Mouse (Mus musculus): ENCODE data around the gene Gadl1.

Gadl1 gene

DNA sequence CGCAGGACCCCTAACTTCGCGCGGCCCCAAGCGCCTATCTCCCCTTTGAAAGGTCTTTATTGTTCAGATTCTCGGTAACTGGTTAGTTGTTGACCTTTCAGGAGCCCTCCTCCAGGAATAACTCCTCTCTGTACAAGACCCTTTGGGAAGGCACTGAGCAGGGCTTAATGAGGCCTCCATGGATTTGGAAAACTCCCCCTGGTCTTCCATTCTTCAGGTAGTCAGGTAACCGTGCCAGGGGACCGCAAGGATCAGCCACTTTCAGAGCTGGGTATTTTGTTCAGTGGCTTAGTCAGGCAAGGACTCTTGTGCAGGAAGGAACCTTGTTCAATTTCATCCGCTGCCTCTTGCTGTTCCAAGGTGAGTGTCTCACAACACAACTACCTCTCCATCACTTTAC lies at the start of gene Gadl1:
Gene Gadl1 (plus strand): TSS at position 301 of the 400 bp plus-strand sequence.
- DNase-seq (ENCODE audit: extremely low read depth, low read depth, low spot score), result no peak

DNA sequence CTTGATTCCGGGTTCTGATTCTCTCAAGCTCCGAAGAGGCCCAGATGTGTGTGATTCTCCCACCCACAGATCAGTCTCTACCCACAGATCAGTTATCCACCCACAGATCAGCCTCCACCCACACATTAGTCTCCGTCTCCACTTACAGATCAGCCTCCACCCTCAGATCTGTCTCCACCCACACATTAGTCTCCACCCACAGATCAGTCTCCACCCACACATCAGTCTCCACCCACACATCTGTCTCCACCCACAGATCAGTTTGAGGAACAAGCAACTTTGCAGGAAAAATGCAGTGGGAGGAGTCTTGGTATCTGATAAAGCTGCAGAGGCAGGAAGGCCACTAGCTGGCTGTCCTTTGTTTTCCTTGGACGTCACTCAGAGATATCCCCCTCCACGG lies 46.5 kb upstream of the Gadl1 start:
- DNase-seq (ENCODE audit: extremely low read depth, low read depth, low spot score), result no peak

DNA sequence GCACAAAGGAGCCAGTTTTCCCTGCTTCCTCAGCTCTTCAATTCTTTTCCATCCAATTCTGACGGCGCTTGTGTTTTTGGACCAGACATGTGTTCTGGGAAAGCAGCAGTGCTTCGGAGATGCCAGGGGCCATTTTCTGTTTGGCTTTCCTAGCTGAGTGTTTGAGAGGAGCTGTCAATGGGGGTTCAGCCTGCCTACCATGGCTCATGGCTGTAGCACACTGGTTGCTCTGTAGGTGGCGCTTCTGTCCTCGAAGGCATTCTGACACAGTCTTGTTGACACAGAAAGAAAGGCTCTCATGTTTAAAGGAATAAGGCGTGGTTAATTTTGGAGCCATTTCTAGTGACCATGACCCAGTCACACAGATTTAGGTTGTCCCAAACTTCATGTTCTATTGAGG lies 45.9 kb upstream of the Gadl1 start:
- DNase-seq (ENCODE audit: extremely low read depth, low read depth, low spot score), result no peak

DNA sequence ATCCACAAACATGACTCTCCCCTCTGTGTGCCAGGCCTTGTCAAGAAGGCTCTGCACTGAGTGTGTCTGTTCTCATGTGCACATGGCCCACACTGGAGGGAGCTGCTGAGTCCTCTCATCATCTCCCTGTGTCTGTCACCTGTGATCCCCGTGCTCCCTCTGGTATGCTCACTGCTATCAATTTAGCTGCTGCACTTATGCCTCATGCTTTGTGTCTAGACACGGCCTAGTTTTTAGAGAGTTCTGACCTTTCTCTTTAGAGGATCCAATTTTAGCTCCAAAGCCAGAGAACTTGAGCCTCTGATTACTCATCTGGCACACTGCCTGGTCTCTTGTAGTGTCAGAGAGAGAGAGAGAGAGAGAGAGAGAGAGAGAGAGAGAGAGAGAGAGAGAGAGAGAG lies 42.0 kb upstream of the Gadl1 start:
- DNase-seq (ENCODE audit: extremely low read depth, low read depth, low spot score), result no peak

DNA sequence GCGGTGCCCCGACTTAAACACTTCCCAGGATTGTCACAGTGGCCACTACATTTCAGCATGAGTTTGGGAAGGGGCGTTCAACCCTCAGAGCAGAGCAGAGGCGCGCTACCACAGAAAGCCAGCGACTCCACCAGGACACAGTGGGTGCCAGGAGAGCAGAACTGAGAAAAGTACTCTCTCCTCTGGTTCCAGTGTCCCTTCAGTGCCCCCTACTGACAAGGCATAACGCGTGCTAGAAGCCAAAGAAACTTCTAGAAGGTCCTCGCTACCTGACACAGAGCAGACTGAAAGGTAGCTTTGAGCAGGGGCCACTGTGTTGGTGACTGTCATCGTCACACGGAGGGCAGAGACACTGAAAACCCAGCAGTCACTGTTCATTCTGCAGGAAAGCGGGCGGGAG lies 39.1 kb upstream of the Gadl1 start:
- DNase-seq (ENCODE audit: extremely low read depth, low read depth, low spot score), result no peak

DNA sequence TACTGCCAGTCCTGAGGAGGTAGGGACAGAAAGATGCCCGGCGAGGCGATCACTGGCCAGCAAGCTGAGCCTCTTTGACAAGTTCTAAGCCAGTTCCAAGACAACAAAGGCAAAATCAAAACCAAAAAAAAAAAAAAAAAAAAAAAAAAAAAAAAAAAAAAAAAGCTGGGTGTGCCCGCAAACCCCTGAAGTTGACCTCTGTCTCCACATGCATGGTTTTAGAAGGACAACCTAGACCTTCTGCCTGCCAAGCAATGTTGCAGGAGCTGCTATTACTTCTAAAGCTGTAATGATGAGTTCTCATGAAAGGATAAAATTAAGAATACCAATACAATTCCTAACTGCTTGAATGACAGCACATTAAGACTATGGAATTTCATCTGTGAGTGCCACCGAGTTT lies 38.6 kb upstream of the Gadl1 start:
- no peak for DNase-seq (ENCODE audit: extremely low read depth, low read depth, low spot score)

DNA sequence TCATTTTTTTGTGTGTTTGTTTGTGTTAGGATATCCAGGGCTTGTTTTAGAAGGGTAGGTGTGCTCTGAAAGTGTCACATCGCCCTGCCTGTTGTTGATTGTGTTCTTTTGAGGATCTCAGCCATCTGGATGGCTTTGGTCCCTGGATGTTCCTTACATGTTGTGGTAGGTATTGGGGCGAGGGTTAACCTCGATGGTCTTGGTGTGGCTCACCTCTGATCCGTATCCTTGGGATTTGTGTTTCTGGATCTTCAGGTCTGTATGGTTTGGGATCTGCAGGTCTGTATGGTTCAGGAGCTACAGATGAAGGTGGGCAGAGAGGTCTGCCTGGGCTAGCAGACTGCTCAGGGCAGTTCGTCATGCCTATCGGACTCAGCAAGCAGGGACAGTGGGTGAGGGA lies 28.8 kb upstream of the Gadl1 start:
- DNase-seq (ENCODE audit: extremely low read depth, low read depth, low spot score), result no peak

DNA sequence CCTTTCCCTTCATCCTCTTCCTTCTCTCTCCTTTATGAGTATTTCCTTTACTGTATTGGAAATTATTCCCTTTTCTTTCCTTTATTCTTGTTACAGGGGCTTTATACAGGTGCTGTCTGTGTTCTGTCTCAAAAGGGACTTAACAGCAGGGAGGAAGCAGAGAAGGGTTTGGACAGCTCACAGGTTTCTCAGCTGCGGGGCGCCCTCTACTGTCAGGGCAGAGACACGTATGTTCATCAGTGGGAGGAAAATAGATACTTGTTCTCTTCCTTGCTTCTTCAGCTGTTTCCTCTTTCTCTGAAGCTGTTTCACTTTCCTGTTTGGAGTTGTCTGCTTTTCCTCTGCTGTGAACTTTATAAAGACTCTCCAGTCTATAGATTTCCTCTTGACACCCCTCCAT lies 28.1 kb upstream of the Gadl1 start:
- no peak for DNase-seq (ENCODE audit: extremely low read depth, low read depth, low spot score)

DNA sequence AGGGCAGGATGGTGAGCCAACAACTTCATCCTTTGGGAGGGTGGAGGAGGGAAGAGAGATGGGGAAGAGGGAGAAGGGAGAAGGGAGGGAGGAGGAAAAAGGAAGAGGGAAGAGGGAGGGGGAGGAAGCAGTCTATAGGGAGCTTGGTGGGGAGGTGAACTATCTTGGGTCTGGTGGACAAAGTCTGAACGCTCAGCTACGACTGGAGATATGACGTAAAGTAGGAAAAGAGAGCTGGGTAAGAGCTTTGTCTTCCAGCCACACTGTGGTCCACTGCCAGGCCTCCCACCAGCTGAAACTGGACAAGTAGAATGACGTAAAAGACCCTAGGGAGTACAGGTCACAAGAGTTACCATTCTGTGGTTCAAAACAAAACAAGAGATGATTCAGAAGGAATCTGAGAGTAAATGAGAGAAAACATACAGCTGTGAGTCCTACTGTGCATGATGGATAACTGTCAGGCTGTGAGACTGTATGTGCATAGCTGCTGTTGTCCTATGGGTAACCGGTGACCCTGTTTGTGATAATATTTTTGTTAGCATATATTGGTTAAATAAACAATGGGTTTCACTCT lies 26.5 kb upstream of the Gadl1 start:
- DNase-seq (ENCODE audit: extremely low read depth, low read depth, low spot score), result no peak

DNA sequence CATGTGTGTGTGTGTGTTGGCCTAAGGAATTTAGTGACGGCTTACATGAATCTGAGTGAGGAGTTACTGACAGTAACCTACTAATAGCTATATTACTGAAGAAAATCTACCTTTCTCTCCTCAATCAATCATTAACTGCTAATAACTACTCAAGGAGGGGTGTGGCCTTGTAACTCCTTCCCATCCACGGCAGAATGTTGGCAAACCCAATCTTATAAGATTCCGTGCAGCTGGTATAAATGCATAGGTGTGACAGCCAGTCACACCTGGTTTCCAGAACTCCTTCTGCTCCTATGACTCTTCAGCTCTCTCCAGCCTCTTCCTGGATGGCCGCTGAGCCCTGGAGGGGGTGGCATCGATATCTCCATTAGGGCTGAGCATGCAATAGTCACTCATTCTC lies 25.8 kb upstream of the Gadl1 start:
- no peak for DNase-seq (ENCODE audit: extremely low read depth, low read depth, low spot score)

DNA sequence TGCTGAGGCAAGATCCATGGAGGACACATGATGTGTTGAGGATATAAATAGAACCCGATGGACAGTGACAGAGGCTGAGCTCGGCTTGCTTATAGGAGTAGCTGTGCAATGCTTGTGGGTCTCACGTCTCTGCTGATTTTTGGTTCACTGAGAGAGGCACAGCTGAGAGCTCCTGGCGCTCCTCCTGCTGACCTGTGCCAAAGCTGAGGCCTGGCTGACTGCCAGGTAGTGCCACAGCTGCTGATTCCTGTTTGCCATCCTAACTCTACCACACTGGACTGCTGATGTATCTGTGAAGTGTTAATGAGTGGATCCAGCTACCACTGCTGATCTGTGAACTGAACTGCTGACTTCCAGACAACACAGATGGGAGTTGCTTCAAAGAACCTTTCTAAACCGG lies 21.7 kb upstream of the Gadl1 start:
- DNase-seq (ENCODE audit: extremely low read depth, low read depth, low spot score), result no peak

DNA sequence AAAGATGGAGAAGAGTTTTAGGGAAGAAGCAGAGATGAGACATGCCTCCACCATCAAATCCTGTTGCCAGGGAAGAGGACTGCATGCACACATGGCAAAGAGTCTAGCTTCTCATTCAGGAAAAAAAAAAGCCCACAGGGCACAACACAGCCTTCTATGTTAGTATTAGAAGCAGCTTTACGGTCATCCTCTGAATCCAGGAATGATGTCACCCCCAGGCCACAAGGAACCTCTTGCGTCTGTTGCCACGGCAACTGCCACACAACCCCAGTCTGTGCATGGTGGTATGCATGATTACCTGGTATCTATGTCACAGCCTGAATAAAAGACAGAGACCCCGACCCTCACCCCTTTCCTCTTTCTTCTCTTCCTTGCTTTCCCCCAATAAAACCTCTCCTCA lies 16.1 kb upstream of the Gadl1 start:
- no peak for DNase-seq (ENCODE audit: extremely low read depth, low read depth, low spot score)

DNA sequence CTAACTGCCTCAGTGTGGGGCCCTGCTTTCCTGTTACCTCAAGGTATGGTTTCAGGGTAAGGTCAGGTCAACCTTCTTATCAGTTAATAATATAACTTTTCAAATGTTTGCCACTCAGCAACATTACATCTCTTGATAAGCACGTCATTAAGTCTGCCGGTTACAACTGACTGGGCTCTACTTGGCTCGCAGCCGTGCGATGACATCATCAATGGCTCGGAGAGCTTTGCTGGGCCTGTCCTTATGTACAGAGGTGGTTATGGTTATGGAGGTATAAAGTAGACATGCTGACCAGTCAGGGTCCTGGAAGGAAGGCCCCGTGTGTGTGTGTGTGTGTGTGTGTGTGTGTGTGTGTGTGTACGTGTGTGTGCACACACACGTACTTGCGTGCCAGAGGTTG lies 15.3 kb upstream of the Gadl1 start:
- DNase-seq (ENCODE audit: extremely low read depth, low read depth, low spot score), result no peak

DNA sequence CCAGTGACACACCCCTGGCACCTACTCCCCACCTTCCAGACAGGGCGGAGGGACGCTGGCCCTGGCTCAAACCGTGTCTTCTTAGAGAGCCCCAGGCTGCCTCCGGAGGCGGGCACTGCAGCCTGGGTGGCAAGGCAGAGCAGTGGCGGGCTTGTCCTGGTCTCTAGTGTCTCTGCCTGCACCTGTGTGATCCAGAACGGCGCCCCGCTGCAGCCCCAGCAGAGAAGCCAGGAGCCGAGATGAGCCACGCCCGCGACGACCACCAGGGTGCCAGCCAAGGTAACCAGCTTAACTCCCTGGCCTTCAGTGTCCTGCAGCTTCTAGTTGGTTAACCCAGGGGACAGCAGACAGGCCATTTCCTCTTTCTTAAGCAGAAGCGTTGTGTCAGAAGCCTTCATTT lies 930 bp upstream of the Gadl1 start:
- no peak for DNase-seq (ENCODE audit: extremely low read depth, low read depth, low spot score)

DNA sequence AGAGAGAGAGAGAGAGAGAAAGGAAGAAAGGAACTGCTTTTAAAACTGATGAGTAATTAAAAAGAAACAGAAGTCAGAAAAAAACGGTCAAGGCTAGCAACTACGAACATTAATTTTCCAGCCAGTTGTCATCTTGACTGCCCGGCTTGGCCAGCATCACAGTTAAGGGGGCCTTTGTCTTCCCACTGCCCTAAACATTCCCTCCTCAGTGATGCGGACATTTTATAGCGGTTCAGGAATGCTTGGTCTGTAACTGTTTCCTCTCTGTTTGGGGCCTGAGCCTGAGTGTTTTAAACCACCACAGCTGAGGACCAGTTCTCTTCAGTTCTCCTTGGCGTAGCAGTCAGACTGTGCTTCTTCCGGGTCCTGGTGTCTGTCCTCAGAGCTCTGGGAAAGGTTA lies 4.8 kb downstream of the Gadl1 start:
- no peak for DNase-seq (ENCODE audit: extremely low read depth, low read depth, low spot score)

DNA sequence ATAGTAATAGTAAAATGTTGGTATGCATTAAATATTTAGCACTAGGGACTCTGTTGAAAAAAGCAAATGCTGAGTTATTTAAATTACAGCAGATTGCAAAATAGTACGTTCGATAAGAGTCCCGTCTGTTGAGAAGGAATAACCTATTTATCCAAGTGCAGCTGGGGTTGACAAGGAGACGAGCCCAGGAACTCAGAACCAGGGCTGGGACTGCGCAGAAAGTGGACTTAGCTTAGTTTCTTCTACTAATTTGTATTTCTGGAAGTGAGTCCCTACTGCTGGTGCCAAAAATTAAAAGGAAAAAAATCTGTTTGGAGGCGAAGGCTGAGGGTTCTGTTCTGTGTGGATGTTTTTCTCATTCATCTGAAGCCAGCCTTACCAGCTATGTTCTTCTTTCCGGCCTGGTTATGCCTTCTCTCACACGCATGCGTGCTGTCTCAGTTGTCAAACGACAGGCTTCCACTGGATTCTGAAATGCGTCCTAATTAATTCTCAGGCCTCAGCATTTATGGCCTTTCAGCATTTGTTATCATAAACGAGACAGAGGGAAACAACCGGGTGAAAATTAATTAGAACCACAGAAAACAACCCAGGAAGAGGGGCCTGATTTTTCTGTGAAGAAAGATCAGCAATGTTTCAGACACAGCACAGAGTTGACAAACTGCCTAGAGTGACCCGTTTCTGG lies 6.5 kb downstream of the Gadl1 start:
- DNase-seq (ENCODE audit: extremely low read depth, low read depth, low spot score), result no peak

DNA sequence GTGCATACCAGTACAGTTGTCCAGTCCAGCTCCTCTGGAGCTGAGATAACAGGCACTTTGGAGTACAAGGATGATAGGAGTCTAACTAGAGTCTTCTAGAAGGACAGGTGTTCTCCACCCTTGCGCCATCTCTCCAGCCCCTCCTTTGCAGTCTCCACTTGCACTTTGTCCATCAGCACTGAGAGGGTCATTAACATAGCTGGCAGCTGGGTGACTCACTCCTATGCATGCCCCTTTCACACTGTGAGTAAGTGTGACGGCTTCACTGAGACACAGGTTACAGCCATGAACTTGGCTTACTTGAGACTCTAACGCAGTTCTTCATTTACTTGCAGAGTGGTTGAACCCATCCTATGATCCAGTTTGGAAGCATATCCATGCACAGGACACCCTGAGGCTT lies 10.5 kb downstream of the Gadl1 start:
- no peak for DNase-seq (ENCODE audit: extremely low read depth, low read depth, low spot score)

DNA sequence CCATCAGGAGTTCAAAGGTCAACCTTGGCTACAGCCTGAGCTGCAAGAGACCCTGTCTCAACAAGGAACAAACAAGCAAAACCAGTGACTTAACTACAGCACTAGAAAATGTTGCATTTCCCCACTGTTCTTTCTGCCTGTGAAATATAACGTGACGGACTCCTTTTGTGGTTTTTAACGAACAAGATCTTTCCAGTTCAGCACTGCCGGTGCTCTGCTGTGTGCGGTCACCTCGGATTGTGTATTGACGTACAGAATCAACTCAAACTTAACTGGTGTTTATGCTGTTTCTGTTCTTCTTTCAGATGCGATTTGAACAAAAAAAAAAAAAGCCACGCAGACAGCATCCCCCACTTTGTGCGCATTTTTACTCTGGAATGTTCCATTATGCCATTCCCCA lies 13.4 kb downstream of the Gadl1 start:
- DNase-seq (ENCODE audit: extremely low read depth, low read depth, low spot score), result no peak

DNA sequence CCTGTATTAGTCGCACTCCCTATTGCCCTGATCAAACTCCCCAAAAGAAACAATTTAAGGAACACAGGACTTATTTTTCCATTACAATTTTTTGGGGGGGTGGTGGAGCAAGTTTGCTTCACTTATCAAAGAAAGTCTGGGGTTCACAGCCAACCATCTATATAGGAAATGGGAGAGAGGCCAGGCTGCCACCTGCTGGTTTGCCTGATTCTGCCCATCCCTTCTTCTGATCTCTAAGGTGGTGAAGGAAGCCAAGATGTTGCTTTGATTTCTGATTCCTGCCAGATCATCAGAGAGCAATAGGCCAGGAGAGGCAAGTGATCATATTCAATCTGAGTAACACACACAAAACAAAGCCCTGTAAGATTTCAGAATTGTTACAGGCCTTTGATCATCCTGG lies 14.8 kb downstream of the Gadl1 start:
- no peak for DNase-seq (ENCODE audit: extremely low read depth, low read depth, low spot score)

DNA sequence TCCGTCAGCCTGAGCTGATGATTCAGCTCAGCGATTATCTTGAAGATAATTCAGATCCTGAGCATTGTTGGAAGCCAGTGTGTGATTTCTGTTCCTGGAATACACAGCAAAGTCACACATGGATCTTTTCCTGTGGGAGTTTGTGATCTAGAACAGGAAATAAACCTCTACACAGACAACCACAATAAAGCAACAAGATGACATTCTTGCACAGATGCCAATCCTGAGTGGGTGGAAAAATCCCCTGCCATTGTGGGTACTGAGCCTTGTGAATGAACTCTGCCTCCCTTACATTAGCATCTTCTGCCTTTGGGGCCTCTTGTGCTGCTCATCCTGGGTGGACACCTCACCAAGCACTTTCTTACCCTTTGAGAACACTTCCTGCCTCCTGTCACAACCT lies 22.5 kb downstream of the Gadl1 start:
- no peak for DNase-seq (ENCODE audit: extremely low read depth, low read depth, low spot score)

DNA sequence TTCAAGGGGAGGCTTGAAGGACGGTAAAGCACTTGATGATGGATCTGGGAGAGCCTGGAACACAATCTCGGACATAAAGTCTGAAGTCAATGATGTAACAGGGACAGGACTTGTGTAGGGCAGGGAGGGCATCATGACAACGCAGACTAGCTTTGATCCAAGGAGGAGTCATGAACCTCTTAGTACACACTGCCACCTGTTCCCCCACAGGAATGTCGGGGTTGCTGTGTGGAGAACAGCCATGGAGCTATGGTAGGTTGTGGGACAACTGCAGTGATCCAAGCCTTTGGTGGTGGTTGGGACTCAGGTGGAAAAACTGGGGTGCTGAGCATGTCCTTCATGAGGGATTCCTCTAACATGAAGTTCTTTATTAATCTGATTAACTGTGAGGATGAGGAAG lies 23.5 kb downstream of the Gadl1 start:
- no peak for DNase-seq (ENCODE audit: extremely low read depth, low read depth, low spot score)

DNA sequence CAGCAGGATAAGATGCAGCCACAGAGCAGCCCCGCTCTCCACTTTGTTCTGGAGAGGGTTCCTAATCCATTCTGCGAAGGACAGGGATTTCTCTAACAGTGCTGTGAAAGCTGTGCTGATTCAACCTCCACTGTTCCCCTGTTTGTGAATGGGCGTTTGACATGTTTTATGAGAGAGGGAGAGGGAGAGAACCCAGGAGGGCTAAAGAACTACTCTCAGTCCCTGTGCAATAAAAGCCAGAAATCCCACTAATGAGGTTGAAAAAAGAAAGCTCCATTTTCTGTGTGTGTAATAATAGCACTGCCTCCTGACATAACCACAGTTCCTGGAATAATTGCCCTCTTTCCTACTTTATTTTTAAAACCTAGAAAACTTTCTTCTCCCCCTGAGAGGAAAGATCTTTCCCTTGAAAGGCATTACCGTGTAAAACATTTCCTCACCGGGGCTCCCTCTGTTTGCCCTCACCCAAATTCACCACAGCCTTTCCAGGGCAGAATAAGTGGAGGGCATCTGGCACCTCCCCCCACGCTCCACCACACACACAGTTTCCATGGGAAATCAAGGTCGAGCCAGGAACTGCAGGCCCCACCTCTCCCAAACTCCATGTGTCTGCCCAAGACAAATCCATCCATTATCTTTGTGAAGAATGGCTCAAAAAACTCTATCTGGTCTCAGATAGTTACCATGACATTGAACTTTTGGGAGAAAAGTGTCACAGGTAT lies 24.1 kb downstream of the Gadl1 start:
- no peak for DNase-seq (ENCODE audit: extremely low read depth, low read depth, low spot score)

DNA sequence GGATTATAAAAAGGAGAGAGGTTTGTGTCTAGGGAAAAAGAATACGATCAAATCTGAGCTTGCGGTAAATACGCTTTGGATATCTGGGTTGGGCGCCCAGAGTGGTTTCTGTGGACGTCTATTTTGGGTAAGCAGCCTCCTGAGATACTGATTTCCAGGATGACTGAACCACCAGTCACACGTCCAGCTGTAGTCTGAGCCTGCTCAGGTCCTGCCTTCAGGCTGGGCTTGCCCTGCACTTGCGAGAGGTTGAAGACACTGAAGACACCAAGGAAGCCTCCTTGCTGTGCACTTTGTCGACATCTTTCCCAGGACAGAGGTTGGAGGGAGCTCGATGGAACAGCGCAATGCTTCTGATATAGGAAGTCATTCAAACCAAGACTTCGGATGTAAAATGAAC lies 25.0 kb downstream of the Gadl1 start:
- no peak for DNase-seq (ENCODE audit: extremely low read depth, low read depth, low spot score)

Data from fat pad, adult 2 months (tissue).